ENCODE assay signal across 9 mouse cellular contexts in the genomic region with DNA sequence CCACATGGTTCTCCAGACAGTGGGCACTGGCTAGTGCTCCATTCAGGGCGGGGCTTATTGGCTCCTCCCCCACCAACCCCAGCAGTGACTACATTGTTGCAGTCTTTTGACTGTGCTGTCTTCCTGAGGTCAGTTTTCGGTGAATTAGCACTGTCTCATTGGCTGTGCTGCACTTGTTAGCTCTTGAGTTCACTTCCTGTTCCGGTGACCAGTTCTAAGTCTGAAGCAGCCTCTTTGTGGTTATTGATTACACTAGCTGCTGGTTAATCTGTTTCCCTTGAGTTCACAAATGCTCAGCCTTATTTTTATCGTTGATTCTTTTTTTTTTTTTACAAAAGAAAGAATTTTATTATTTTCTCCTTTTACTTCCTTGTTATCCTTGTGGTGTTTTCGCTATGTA.
"Had no signal": no experiment of that assay in that cellular context is flagged by ENCODE, and none has a peak within 500 bp of the region (broad histone marks: within the 10 kb centered on the region; RNA-seq: fewer than 3 reads in every experiment).

No protein-coding gene starts in this region.

- DNase-seq: layer of hippocampus, adult 9-11 months; layer of hippocampus, postnatal 36 days; left cerebral cortex, postnatal 4 days; liver, embryonic 13.5 days; lung, adult 2 months; lung, postnatal 14 days; lung, postnatal 4 days; midbrain, embryonic 14.5 days; thymus, postnatal 25 days had no signal
